Mouse (Mus musculus) heart, embryonic 13.5 days (tissue): Measurements from ENCODE around the gene Scp2. TPM values are rescaled to one million over a fixed set of nuclear protein-coding genes. Genes with fewer than 3 reads are reported as not detected.
"Not testable (repeated sequence)": the region's sequence is repeated elsewhere in the genome, so short reads cannot be mapped to it uniquely, and the experiment has no call there.

Source experiments
- ATAC-seq: fragments of 200-750 bp; cut with Nextera tagmentation; 2 replicates; pipeline ENCODE4 v1.8.0; 2017; ENCODE audit warnings: moderate TSS enrichment; ENCODE audit not compliant: insufficient number of reproducible peaks, low FRiP score, low TSS enrichment; ENCODE audit errors: extremely low read depth
- H3K27ac ChIP-seq: fragments of 300-500 bp; sonication (generic); replicated peaks from 2 replicates; pipeline ENCODE4 v1.5.1; 2015; ENCODE audit warnings: moderate library complexity, mild to moderate bottlenecking, inconsistent platforms
- H3K27me3 ChIP-seq: fragments of 300-500 bp; sonication (generic); replicated peaks from 2 replicates; pipeline ENCODE4 v1.6.1; 2015; ENCODE audit warnings: mild to moderate bottlenecking, inconsistent platforms
- H3K36me3 ChIP-seq: fragments of 300-500 bp; sonication (generic); 2 replicates; pipeline ENCODE4 v1.6.1; 2015; ENCODE audit warnings: mild to moderate bottlenecking, inconsistent platforms
- H3K4me1 ChIP-seq: fragments of 300-500 bp; sonication (generic); 2 replicates; pipeline ENCODE4 v1.6.1; 2015; ENCODE audit warnings: inconsistent platforms
- H3K4me2 ChIP-seq: fragments of 300-500 bp; sonication (generic); 2 replicates; pipeline ENCODE4 v1.6.1; 2015; ENCODE audit warnings: inconsistent platforms, mild to moderate bottlenecking, moderate library complexity
- H3K4me3 ChIP-seq: fragments of 300-500 bp; sonication (generic); 2 replicates; pipeline ENCODE4 v1.5.1; 2015; ENCODE audit warnings: moderate library complexity, mild to moderate bottlenecking, inconsistent platforms
- H3K9ac ChIP-seq: fragments of 300-500 bp; sonication (generic); 2 replicates; pipeline ENCODE4 v1.6.1; 2015; ENCODE audit warnings: inconsistent platforms, mild to moderate bottlenecking, moderate library complexity
- H3K9me3 ChIP-seq: fragments of 300-500 bp; sonication (generic); 2 replicates; pipeline ENCODE4 v1.6.1; 2016; ENCODE audit warnings: inconsistent platforms
- WGBS: fragments of 180-500 bp; shearing (Covaris S2); methylation state at CpG from one replicate; pipeline ENCODE4 v1.1.7; 2015; ENCODE audit warnings: mixed read lengths; 5-methylcytosine and 5-hydroxymethylcytosine counted together
- polyA plus RNA-seq: library from polyadenylated mRNA; unstranded; fragments of >200 nt; fragmentation: Nextera tagmentation; extraction: Ambion mirVana; gene quantifications from 2 replicates; pipeline ENCODE4 v1.2.1, GENCODE M21; 2015

The Scp2 gene
- polyA plus RNA-seq, 1 experiment from 2014 or later, result 169 TPM

GRCm38 (mm10) chr4:108092741-108093397 is 51.9 kb downstream of the Scp2 start:
- Histone ChIP-seq H3K4me3 (no peak overlapping the region), H3K27me3 (no peaks in the 10 kb centered on the region), H3K9ac (no peak overlapping the region), H3K4me1 (no peaks in the 10 kb centered on the region), H3K27ac (no peak overlapping the region), H3K9me3 (no peaks in the 10 kb centered on the region), H3K4me2 (no peak overlapping the region), H3K36me3 (peaks cover 20% of the 10 kb centered on the region; the same call in 1 of the 2 replicates)
- ATAC-seq, result no peak
- 80% methylated on average over 6 of the region's 6 CpGs for WGBS

GRCm38 (mm10) chr4:108083993-108084392 is 60.8 kb downstream of the Scp2 start:
- Histone ChIP-seq H3K9me3 (no peaks in the 10 kb centered on the region), H3K9ac (no peak overlapping the region), H3K4me1 (no peaks in the 10 kb centered on the region), H3K36me3 (peaks cover 7% of the 10 kb centered on the region), H3K27me3 (no peaks in the 10 kb centered on the region), H3K4me3 (no peak overlapping the region), H3K27ac (no peak overlapping the region), H3K4me2 (no peak overlapping the region)
- WGBS, result 86% methylated on average over 2 of the region's 2 CpGs
- no peak for ATAC-seq

GRCm38 (mm10) chr4:108083032-108083735 is 61.6 kb downstream of the Scp2 start:
- no peak overlapping the region for H3K4me2 ChIP-seq

GRCm38 (mm10) chr4:108082401-108082806 is 62.4 kb downstream of the Scp2 start:
- Histone ChIP-seq H3K27me3 (no peaks in the 10 kb centered on the region), H3K4me1 (no peaks in the 10 kb centered on the region), H3K27ac (no peak overlapping the region), H3K9me3 (no peaks in the 10 kb centered on the region), H3K36me3 (peaks cover 6% of the 10 kb centered on the region; the same call in 1 of the 2 replicates), H3K4me2 (no peak overlapping the region), H3K9ac (no peak overlapping the region), H3K4me3 (no peak overlapping the region)
- no peak for ATAC-seq
- WGBS, result 60% methylated on average over 1 of the region's 2 CpGs

More at GRCm38 (mm10) chr4:108083032-108083735, 61.6 kb downstream of the Scp2 start:
- WGBS, result 76% methylated on average over 6 of the region's 6 CpGs
- Histone ChIP-seq H3K9ac (0 out of 2 replicates have a peak overlapping the region, but pooled peaks have one; percentile 10), H3K27me3 (no peaks in the 10 kb centered on the region), H3K27ac (no peak overlapping the region), H3K4me1 (no peaks in the 10 kb centered on the region), H3K4me3 (no peak overlapping the region), H3K9me3 (no peaks in the 10 kb centered on the region), H3K36me3 (peaks cover 6% of the 10 kb centered on the region; the same call in 1 of the 2 replicates)
- no peak for ATAC-seq

- 77% methylated on average over 5 of the region's 5 CpGs for WGBS
- no peak for ATAC-seq
- Histone ChIP-seq H3K36me3 (peaks cover 6% of the 10 kb centered on the region; the same call in 1 of the 2 replicates), H3K27ac (no peak overlapping the region), H3K4me3 (no peak overlapping the region), H3K9me3 (no peaks in the 10 kb centered on the region), H3K9ac (no peak overlapping the region), H3K27me3 (no peaks in the 10 kb centered on the region), H3K4me1 (no peaks in the 10 kb centered on the region), H3K4me2 (no peak overlapping the region)
Observed at GRCm38 (mm10) chr4:108080876-108081275, 63.9 kb downstream of the Scp2 start.

GRCm38 (mm10) chr4:108079762-108080161 is 65.0 kb downstream of the Scp2 start:
- H3K4me2 ChIP-seq, result no peak overlapping the region
- no peaks in the 10 kb centered on the region for H3K9me3 ChIP-seq
- no peak for ATAC-seq
- no peaks in the 10 kb centered on the region for H3K4me1 ChIP-seq
- no peak overlapping the region for H3K4me3 ChIP-seq
- H3K27me3 ChIP-seq, result no peaks in the 10 kb centered on the region
- WGBS, result 80% methylated on average over 2 of the region's 2 CpGs
- no peak overlapping the region for H3K9ac ChIP-seq
- H3K27ac ChIP-seq, result no peak overlapping the region
- H3K36me3 ChIP-seq, result peaks cover 3% of the 10 kb centered on the region; the same call in 1 of the 2 replicates

GRCm38 (mm10) chr4:108079191-108079590 is 65.6 kb downstream of the Scp2 start:
- H3K4me1 ChIP-seq, H3K36me3 ChIP-seq, H3K4me2 ChIP-seq, H3K9ac ChIP-seq, H3K27ac ChIP-seq, ATAC-seq, H3K27me3 ChIP-seq, H3K4me3 ChIP-seq, H3K9me3 ChIP-seq: not testable (repeated sequence)
- WGBS, result 78% methylated on average over 15 of the region's 15 CpGs

GRCm38 (mm10) chr4:108077224-108077955 is 67.4 kb downstream of the Scp2 start:
- no peak for ATAC-seq
- Histone ChIP-seq H3K4me2 (no peak overlapping the region), H3K4me1 (no peaks in the 10 kb centered on the region), H3K9ac (no peak overlapping the region), H3K27me3 (no peaks in the 10 kb centered on the region), H3K4me3 (no peak overlapping the region), H3K36me3 (no peaks in the 10 kb centered on the region), H3K27ac (no peak overlapping the region), H3K9me3 (no peaks in the 10 kb centered on the region)
- 63% methylated on average over 3 of the region's 3 CpGs for WGBS

- no peak overlapping the region for H3K4me2 ChIP-seq
- no peak overlapping the region for H3K27ac ChIP-seq
- no peaks in the 10 kb centered on the region for H3K36me3 ChIP-seq
- no peaks in the 10 kb centered on the region for H3K27me3 ChIP-seq
- H3K4me1 ChIP-seq, result peaks cover 15% of the 10 kb centered on the region
- ATAC-seq, result no peak
- WGBS, result 73% methylated on average over 3 of the region's 3 CpGs
- no peaks in the 10 kb centered on the region for H3K9me3 ChIP-seq
- H3K9ac ChIP-seq, result no peak overlapping the region
- H3K4me3 ChIP-seq, result no peak overlapping the region
Observed at GRCm38 (mm10) chr4:108074204-108074823, 70.5 kb downstream of the Scp2 start.

- H3K27me3 ChIP-seq, result no peaks in the 10 kb centered on the region
- no peak overlapping the region for H3K9ac ChIP-seq
- 93% methylated on average over 3 of the region's 3 CpGs for WGBS
- H3K4me2 ChIP-seq, result no peak overlapping the region
- H3K4me3 ChIP-seq, result no peak overlapping the region
- peaks cover 13% of the 10 kb centered on the region; the same call in 1 of the 2 replicates for H3K36me3 ChIP-seq
- no peak for ATAC-seq
- H3K4me1 ChIP-seq, result peaks cover 15% of the 10 kb centered on the region
- no peak overlapping the region for H3K27ac ChIP-seq
- H3K9me3 ChIP-seq, result no peaks in the 10 kb centered on the region
Observed at GRCm38 (mm10) chr4:108072086-108072485, 72.7 kb downstream of the Scp2 start.
